ENCODE assay signal across 14 mouse cellular contexts in the genomic region with DNA sequence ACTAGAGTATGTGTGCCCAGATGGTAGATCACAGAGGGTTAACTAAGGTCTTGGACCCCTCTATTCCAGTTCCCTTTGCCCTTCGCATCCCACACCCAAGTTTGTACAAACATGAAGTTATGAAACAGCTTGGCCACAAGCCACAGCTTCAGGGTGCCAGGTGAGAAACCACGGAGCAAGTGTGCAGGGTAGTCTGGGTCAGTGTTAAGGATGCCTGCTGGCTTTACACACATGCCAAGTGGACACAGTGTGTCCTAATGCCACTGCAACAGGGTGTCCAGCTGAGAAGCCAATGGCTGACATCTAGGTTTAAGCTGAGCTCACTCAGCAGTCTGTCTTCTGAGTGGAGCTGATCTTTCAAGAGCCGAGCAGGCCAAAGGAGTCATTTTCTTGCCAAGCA. TPM values are rescaled to one million over a fixed set of nuclear protein-coding genes. Genes with fewer than 3 reads are reported as not detected.
A peak's percentile ranks its signal among the peaks of the same experiment; 100 is the strongest.
DNase-seq lines count a peak whose midpoint lies in the region; ATAC-seq and TF ChIP-seq lines count a peak whose summit lies in the region.
"Had no signal": no experiment of that assay in that cellular context is flagged by ENCODE, and none has a peak within 500 bp of the region (broad histone marks: within the 10 kb centered on the region; RNA-seq: fewer than 3 reads in every experiment).

No protein-coding gene starts in this region.

- peak; percentile 26 for DNase-seq in cerebellum, adult 9-11 months
- no peak for DNase-seq in cerebellum, adult 8-10 months
- peak; percentile 69 for DNase-seq in liver, postnatal 0 days
- DNase-seq in lung, adult 18-20 months = peak; percentile 70 to 79
- DNase-seq in urinary bladder, postnatal 36 days (ENCODE audit: low spot score in 2 of 2) = peak; percentile 50 to 69
- DNase-seq in left cerebral cortex, postnatal 14 days (ENCODE audit: low spot score in 2 of 2) = no peak
- DNase-seq: spleen, adult 18-20 months had no signal

- no peak overlapping the region for H3K4me2 ChIP-seq in liver, postnatal 0 days (ENCODE audit: low read depth, low read length)
- no peak overlapping the region for H3K4me2 ChIP-seq in liver, embryonic 12.5 days
- H3K4me2 ChIP-seq: embryonic facial prominence, embryonic 12.5 days; forebrain, embryonic 13.5 days had no signal

- H3K4me3 ChIP-seq in liver, postnatal 0 days (ENCODE audit: low read depth, low read length) = no peak overlapping the region
- H3K4me3 ChIP-seq in liver, embryonic 12.5 days = no peak overlapping the region
- H3K4me3 ChIP-seq: embryonic facial prominence, embryonic 12.5 days; forebrain, embryonic 13.5 days; midbrain, embryonic 10.5 days; myocyte had no signal

- 0 out of 2 replicates have a peak, but pooled peaks have one; percentile 15 for TF ChIP-seq EP300 in liver, postnatal 0 days (IDR thresholded peaks at IDR 0.05; ENCODE audit: low read depth)

- H3K27ac ChIP-seq in liver, postnatal 0 days (ENCODE audit: low read depth) = no peak overlapping the region
- no peak overlapping the region for H3K27ac ChIP-seq in liver, embryonic 12.5 days
- H3K27ac ChIP-seq: embryonic facial prominence, embryonic 12.5 days; forebrain, embryonic 13.5 days; liver, embryonic 14.5 days; midbrain, embryonic 10.5 days had no signal

- no peak overlapping the region for H3K9ac ChIP-seq in liver, postnatal 0 days (replicated peaks)
- H3K9ac ChIP-seq in liver, embryonic 12.5 days = no peak overlapping the region
- H3K9ac ChIP-seq: embryonic facial prominence, embryonic 12.5 days; forebrain, embryonic 13.5 days; liver, embryonic 14.5 days had no signal

- WGBS in liver, postnatal 0 days (ENCODE audit: insufficient replicate concordance) = 49% methylated on average over 3 of the region's 3 CpGs
- WGBS in liver, embryonic 12.5 days (ENCODE audit: insufficient replicate concordance) = 56% methylated on average over 3 of the region's 3 CpGs

- peak; percentile 53 for ATAC-seq in liver, postnatal 0 days
- no peak for ATAC-seq in liver, embryonic 12.5 days
- ATAC-seq: forebrain, embryonic 13.5 days; intestine, embryonic 16.5 days had no signal

- no peaks in the 10 kb centered on the region for H3K27me3 ChIP-seq in liver, postnatal 0 days (ENCODE audit: insufficient read depth, low read length)
- no peaks in the 10 kb centered on the region for H3K27me3 ChIP-seq in liver, embryonic 12.5 days (replicated peaks)
- H3K27me3 ChIP-seq: embryonic facial prominence, embryonic 12.5 days; forebrain, embryonic 13.5 days had no signal

- intact Hi-C loops in left cerebral cortex, postnatal 14 days (cut with DNase I) = loop anchor here (10.0 kb wide), 1 partner anchor 639 kb away; no protein-coding TSS in a partner anchor

- H3K36me3 ChIP-seq in liver, postnatal 0 days (replicated peaks; ENCODE audit: insufficient read depth, low read length) = no peaks in the 10 kb centered on the region
- H3K36me3 ChIP-seq in liver, embryonic 12.5 days = no peaks in the 10 kb centered on the region
- H3K36me3 ChIP-seq: embryonic facial prominence, embryonic 12.5 days; midbrain, embryonic 10.5 days had no signal

- no peak for TF ChIP-seq CTCF in liver, postnatal 0 days (IDR thresholded peaks at IDR 0.05; ENCODE audit: low read depth)

- no peaks in the 10 kb centered on the region for H3K9me3 ChIP-seq in liver, postnatal 0 days (ENCODE audit: low read length)
- no peaks in the 10 kb centered on the region for H3K9me3 ChIP-seq in liver, embryonic 12.5 days (replicated peaks)
- H3K9me3 ChIP-seq: embryonic facial prominence, embryonic 12.5 days; forebrain, embryonic 13.5 days; midbrain, embryonic 10.5 days had no signal

- peaks cover 16% of the 10 kb centered on the region for H3K4me1 ChIP-seq in liver, postnatal 0 days (ENCODE audit: insufficient read depth)
- no peaks in the 10 kb centered on the region for H3K4me1 ChIP-seq in liver, embryonic 12.5 days

RNA-seq across cellular contexts. Expression of gene Ube2e1, which starts 44.5 kb away (rescaled TPM):
- 40.8 and 43.5 TPM in 2 replicates for polyA plus RNA-seq in liver, postnatal 0 days (2015; fragmentation: Nextera tagmentation; extraction: Ambion mirVana)
- 59.6 and 63.1 TPM in 2 replicates for polyA plus RNA-seq in liver, embryonic 12.5 days (2016; fragmentation: Nextera tagmentation; extraction: Ambion mirVana)
- 100 to 1,000 TPM; 119 to 127 TPM for total RNA-seq in left cerebral cortex, postnatal 14 days (2021)

Comparison
In these comparisons a context has a peak if more than half of its experiments do, and no peak if none do; other contexts are left out.
1. DNase-seq: peak in cerebellum, adult 9-11 months (single experiment), liver, postnatal 0 days (single experiment), lung, adult 18-20 months (2 of 2) and urinary bladder, postnatal 36 days (2 of 2); none in cerebellum, adult 8-10 months (single experiment) and left cerebral cortex, postnatal 14 days (0 of 2).